8 mouse cellular contexts compared by ENCODE assay signal in the genomic region with DNA sequence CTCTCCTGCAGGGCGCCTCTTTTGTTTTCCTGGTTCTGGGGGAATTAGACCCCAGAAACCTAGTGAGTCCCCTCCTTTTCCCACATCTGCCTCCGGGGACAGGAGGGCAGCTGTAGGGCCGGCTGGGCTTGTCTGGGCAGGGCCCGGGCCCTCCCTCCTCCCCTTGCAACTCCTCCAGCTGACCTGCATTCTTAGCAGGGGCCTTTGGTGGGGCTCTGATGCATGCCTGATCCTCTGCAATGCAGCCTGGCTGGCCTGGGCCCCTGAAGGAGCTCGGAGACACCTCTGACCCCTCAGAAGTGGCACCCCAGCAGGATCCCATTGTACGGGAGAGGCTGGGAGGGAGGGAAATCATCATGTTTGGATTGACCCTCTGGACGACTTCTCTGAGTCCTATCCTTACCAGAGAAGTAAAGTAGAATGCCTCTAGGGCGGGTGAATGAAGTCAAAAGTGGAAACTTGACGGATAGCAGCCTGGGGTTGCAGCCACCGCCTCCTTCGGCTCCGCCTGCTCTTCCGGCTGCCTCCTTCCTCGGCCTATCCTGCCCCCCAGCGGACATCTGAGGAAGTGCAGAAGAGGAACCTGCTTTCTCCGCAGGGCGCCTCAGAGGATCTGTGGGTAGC. TPM values are rescaled to one million over a fixed set of nuclear protein-coding genes. Genes with fewer than 3 reads are reported as not detected.
DNase-seq lines count a peak whose midpoint lies in the region; ATAC-seq and TF ChIP-seq lines count a peak whose summit lies in the region.

No protein-coding gene starts in this region.

- H3K9me3 ChIP-seq in E14TG2a.4 (ENCODE audit: low read length): no peaks in the 10 kb centered on the region
- H3K9me3 ChIP-seq in forebrain, embryonic 12.5 days: no peaks in the 10 kb centered on the region
- no peaks in the 10 kb centered on the region for H3K9me3 ChIP-seq in liver, postnatal 0 days (ENCODE audit: low read length)
- no peaks in the 10 kb centered on the region for H3K9me3 ChIP-seq in neural tube, embryonic 13.5 days

- peak overlapping the region; percentile 51 for H3K9ac ChIP-seq in forebrain, embryonic 12.5 days
- H3K9ac ChIP-seq in liver, postnatal 0 days (replicated peaks): peak overlapping the region; percentile 40; the same call in 1 of the 2 replicates
- peak overlapping the region; percentile 53 for H3K9ac ChIP-seq in neural tube, embryonic 13.5 days

- H3K27me3 ChIP-seq in E14TG2a.4 (ENCODE audit: insufficient read depth, low read length): peaks cover 31% of the 10 kb centered on the region
- H3K27me3 ChIP-seq in forebrain, embryonic 12.5 days: peaks cover 50% of the 10 kb centered on the region
- peaks cover 40% of the 10 kb centered on the region for H3K27me3 ChIP-seq in liver, postnatal 0 days (ENCODE audit: insufficient read depth, low read length)
- peaks cover 45% of the 10 kb centered on the region for H3K27me3 ChIP-seq in neural tube, embryonic 13.5 days

- peak; percentile 86 for TF ChIP-seq CTCF in E14TG2a.4 (conservative IDR thresholded peaks at IDR 0.05; ENCODE audit: low read length)
- peak; percentile 98 for TF ChIP-seq CTCF in liver, postnatal 0 days (IDR thresholded peaks at IDR 0.05; ENCODE audit: low read depth)

- intact Hi-C loops in heart, postnatal 10 days (cut with DNase I): loop anchor here (1.0 to 2.0 kb wide), 2 partner anchors 44 to 109 kb away; a partner anchor contains a TSS

- peak; percentile 25; the same call in 1 of the 2 replicates for ATAC-seq in forebrain, embryonic 12.5 days (ENCODE audit: low FRiP score)
- ATAC-seq in liver, postnatal 0 days: peak; percentile 37
- 0 out of 2 replicates have a peak, but pooled peaks have one; percentile 14 for ATAC-seq in neural tube, embryonic 13.5 days (ENCODE audit: low read depth)

- H3K4me2 ChIP-seq in forebrain, embryonic 12.5 days: peak overlapping the region; percentile 45
- H3K4me2 ChIP-seq in liver, postnatal 0 days (ENCODE audit: low read depth, low read length): peak overlapping the region; percentile 65
- peak overlapping the region; percentile 50 for H3K4me2 ChIP-seq in neural tube, embryonic 13.5 days

- WGBS in forebrain, embryonic 12.5 days: 3% methylated on average over 17 of the region's 17 CpGs
- WGBS in liver, postnatal 0 days (ENCODE audit: insufficient replicate concordance): 8% methylated on average over 17 of the region's 17 CpGs
- WGBS in neural tube, embryonic 13.5 days: 2% methylated on average over 17 of the region's 17 CpGs

- peaks cover 70% of the 10 kb centered on the region for H3K4me1 ChIP-seq in E14TG2a.4 (replicated peaks; ENCODE audit: low read depth, low read length)
- H3K4me1 ChIP-seq in forebrain, embryonic 12.5 days: peaks cover 40% of the 10 kb centered on the region
- H3K4me1 ChIP-seq in liver, postnatal 0 days (ENCODE audit: insufficient read depth): peaks cover 25% of the 10 kb centered on the region
- peaks cover 30% of the 10 kb centered on the region for H3K4me1 ChIP-seq in neural tube, embryonic 13.5 days (replicated peaks)

- peak; percentile 78 for DNase-seq in c-Kit-positive CD71-positive TER-119-positive erythroid progenitor cells, embryonic 14.5 days (ENCODE audit: low spot score)
- peak; percentile 91 to 93 for DNase-seq in heart, postnatal 10 days
- DNase-seq in kidney, postnatal 4 days: peak; percentile 93 to 94
- peak; percentile 90 for DNase-seq in liver, postnatal 0 days
- DNase-seq in testis, postnatal 10 days (ENCODE audit: low spot score): peak; percentile 93

- no peak; the same call in 1 of the 2 replicates for TF ChIP-seq EP300 in liver, postnatal 0 days (IDR thresholded peaks at IDR 0.05; ENCODE audit: low read depth)

- peak overlapping the region; percentile 75 for H3K4me3 ChIP-seq in E14TG2a.4 (replicated peaks; ENCODE audit: low read length)
- H3K4me3 ChIP-seq in forebrain, embryonic 12.5 days (replicated peaks): peak overlapping the region; percentile 19
- H3K4me3 ChIP-seq in liver, postnatal 0 days (ENCODE audit: low read depth, low read length): peak overlapping the region; percentile 18; the same call in 1 of the 2 replicates
- H3K4me3 ChIP-seq in neural tube, embryonic 13.5 days: peak overlapping the region; percentile 18

- H3K27ac ChIP-seq in forebrain, embryonic 12.5 days: peak overlapping the region; percentile 75
- no peak overlapping the region for H3K27ac ChIP-seq in liver, postnatal 0 days (ENCODE audit: low read depth)
- H3K27ac ChIP-seq in neural tube, embryonic 13.5 days (replicated peaks): no peak overlapping the region

- peaks cover 17% of the 10 kb centered on the region for H3K36me3 ChIP-seq in E14TG2a.4 (ENCODE audit: insufficient read depth, low read length)
- no peaks in the 10 kb centered on the region for H3K36me3 ChIP-seq in forebrain, embryonic 12.5 days (replicated peaks)
- no peaks in the 10 kb centered on the region for H3K36me3 ChIP-seq in liver, postnatal 0 days (replicated peaks; ENCODE audit: insufficient read depth, low read length)
- H3K36me3 ChIP-seq in neural tube, embryonic 13.5 days: no peaks in the 10 kb centered on the region

RNA-seq across cellular contexts. Expression of a gene that starts 3.9 kb away (rescaled TPM):
- polyA plus RNA-seq in forebrain, embryonic 12.5 days (2016; fragmentation: Nextera tagmentation; extraction: Ambion mirVana): 26.0 and 28.0 TPM in 2 replicates
- total RNA-seq in heart, postnatal 10 days (2021): 10 to 100 TPM; 11.3 to 16.1 TPM
- 20.6 and 21.2 TPM in 2 replicates for polyA plus RNA-seq in liver, postnatal 0 days (2015; fragmentation: Nextera tagmentation; extraction: Ambion mirVana)
- 13.7 and 15.0 TPM in 2 replicates for polyA plus RNA-seq in neural tube, embryonic 13.5 days (2015; fragmentation: Nextera tagmentation; extraction: Ambion mirVana)

RNA-seq across cellular contexts. Expression of a gene that starts 12.6 kb away (rescaled TPM):
- polyA plus RNA-seq in forebrain, embryonic 12.5 days (2016; fragmentation: Nextera tagmentation; extraction: Ambion mirVana): 0.26 and 0.51 TPM in 2 replicates
- total RNA-seq in heart, postnatal 10 days (2021): under 1 TPM; 0.12 to 0.15 TPM
- 0.06 and 0.07 TPM in 2 replicates for polyA plus RNA-seq in liver, postnatal 0 days (2015; fragmentation: Nextera tagmentation; extraction: Ambion mirVana)
- polyA plus RNA-seq in neural tube, embryonic 13.5 days (2015; fragmentation: Nextera tagmentation; extraction: Ambion mirVana): 0.17 and 0.29 TPM in 2 replicates

RNA-seq across cellular contexts. Expression of a gene that starts 15.4 kb away (rescaled TPM):
- 2.3 and 3.2 TPM in 2 replicates for polyA plus RNA-seq in forebrain, embryonic 12.5 days (2016; fragmentation: Nextera tagmentation; extraction: Ambion mirVana)
- total RNA-seq in heart, postnatal 10 days (2021): under 1 TPM; 0.31 to 0.45 TPM
- 0.65 and 0.73 TPM in 2 replicates for polyA plus RNA-seq in liver, postnatal 0 days (2015; fragmentation: Nextera tagmentation; extraction: Ambion mirVana)
- polyA plus RNA-seq in neural tube, embryonic 13.5 days (2015; fragmentation: Nextera tagmentation; extraction: Ambion mirVana): 1.8 and 3.0 TPM in 2 replicates

RNA-seq across cellular contexts. Expression of a gene that starts 15.5 kb away (rescaled TPM):
- 64.0 and 65.8 TPM in 2 replicates for polyA plus RNA-seq in forebrain, embryonic 12.5 days (2016; fragmentation: Nextera tagmentation; extraction: Ambion mirVana)
- total RNA-seq in heart, postnatal 10 days (2021): 10 to 100 TPM; 85.0 to 86.5 TPM
- polyA plus RNA-seq in liver, postnatal 0 days (2015; fragmentation: Nextera tagmentation; extraction: Ambion mirVana): 34.1 and 34.5 TPM in 2 replicates
- 58.9 and 59.0 TPM in 2 replicates for polyA plus RNA-seq in neural tube, embryonic 13.5 days (2015; fragmentation: Nextera tagmentation; extraction: Ambion mirVana)

RNA-seq across cellular contexts. Expression of a gene that starts 24.6 kb away (rescaled TPM):
- 8.2 and 8.7 TPM in 2 replicates for polyA plus RNA-seq in forebrain, embryonic 12.5 days (2016; fragmentation: Nextera tagmentation; extraction: Ambion mirVana)
- total RNA-seq in heart, postnatal 10 days (2021): 1 to 10 TPM; 5.7 to 6.1 TPM
- polyA plus RNA-seq in liver, postnatal 0 days (2015; fragmentation: Nextera tagmentation; extraction: Ambion mirVana): 1.8 and 2.4 TPM in 2 replicates
- polyA plus RNA-seq in neural tube, embryonic 13.5 days (2015; fragmentation: Nextera tagmentation; extraction: Ambion mirVana): 9.2 and 11.0 TPM in 2 replicates

Comparison
In these comparisons a context has a peak if more than half of its experiments do, and no peak if none do; other contexts are left out.
1. H3K4me3 ChIP-seq: peak in every context shown above with its lines; median percentile 75 in E14TG2a.4; 19 in forebrain, embryonic 12.5 days; 18 in liver, postnatal 0 days; 18 in neural tube, embryonic 13.5 days.